Mouse (Mus musculus) forebrain, postnatal 0 days (tissue): ENCODE measurements at regions not wholly inside any gene's neighbourhood (a gene's known extent, or its start where the extent isn't known, plus 50 kb on each side); places are given as distances from the start of the nearest gene placed in this dataset.

Source experiments
- ATAC-seq: fragments of 200-750 bp; cut with Nextera tagmentation; 2 replicates; pipeline ENCODE4 v1.8.0; 2017; ENCODE audit warnings: mild to moderate bottlenecking, moderate library complexity
- DNase-seq: peaks from one replicate; pipeline ENCODE4 v3.0.0-alpha.2; 2015
- H3K27ac ChIP-seq: fragments of 300-500 bp; sonication (generic); 2 replicates; pipeline ENCODE4 v1.5.1; 2014; ENCODE audit warnings: low read depth, mild to moderate bottlenecking, antibody characterized with exemption, low read length, moderate library complexity, mixed read lengths
- H3K27me3 ChIP-seq: fragments of 300-500 bp; sonication (generic); 2 replicates; pipeline ENCODE4 v1.6.1; 2014; ENCODE audit warnings: mild to moderate bottlenecking, low read length, mixed read lengths; ENCODE audit not compliant: insufficient read depth
- H3K36me3 ChIP-seq: fragments of 300-500 bp; sonication (generic); 2 replicates; pipeline ENCODE4 v1.6.1; 2014; ENCODE audit warnings: mild to moderate bottlenecking, moderate library complexity; ENCODE audit not compliant: insufficient read depth
- H3K4me1 ChIP-seq: fragments of 300-500 bp; sonication (generic); 2 replicates; pipeline ENCODE4 v1.6.1; 2014; ENCODE audit warnings: antibody characterized with exemption; ENCODE audit not compliant: insufficient read depth
- H3K4me2 ChIP-seq: fragments of 300-500 bp; sonication (generic); 2 replicates; pipeline ENCODE4 v1.6.1; 2014; ENCODE audit warnings: low read depth, mild to moderate bottlenecking, moderate library complexity
- H3K4me3 ChIP-seq: fragments of 300-500 bp; sonication (generic); 2 replicates; pipeline ENCODE4 v1.5.1; 2014; ENCODE audit warnings: low read depth, low read length, mixed read lengths
- H3K9ac ChIP-seq: fragments of 300-500 bp; sonication (generic); 2 replicates; pipeline ENCODE4 v1.6.1; 2014; ENCODE audit warnings: mild to moderate bottlenecking
- H3K9me3 ChIP-seq: fragments of 300-500 bp; sonication (generic); 2 replicates; pipeline ENCODE4 v1.6.1; 2016; ENCODE audit warnings: low read length
- CTCF ChIP-seq: sonication (generic); IDR thresholded peaks from 2 replicates; pipeline ENCODE4 v1.5.1; 2016; ENCODE audit warnings: antibody characterized with exemption, control low read depth, low read depth
- WGBS: fragments of 180-500 bp; shearing (Covaris S2); extraction: QIAGEN DNeasy Blood & Tissue Kit; methylation state at CpG from one replicate; pipeline ENCODE4 v1.1.7; 2014; 5-methylcytosine and 5-hydroxymethylcytosine counted together

DNA sequence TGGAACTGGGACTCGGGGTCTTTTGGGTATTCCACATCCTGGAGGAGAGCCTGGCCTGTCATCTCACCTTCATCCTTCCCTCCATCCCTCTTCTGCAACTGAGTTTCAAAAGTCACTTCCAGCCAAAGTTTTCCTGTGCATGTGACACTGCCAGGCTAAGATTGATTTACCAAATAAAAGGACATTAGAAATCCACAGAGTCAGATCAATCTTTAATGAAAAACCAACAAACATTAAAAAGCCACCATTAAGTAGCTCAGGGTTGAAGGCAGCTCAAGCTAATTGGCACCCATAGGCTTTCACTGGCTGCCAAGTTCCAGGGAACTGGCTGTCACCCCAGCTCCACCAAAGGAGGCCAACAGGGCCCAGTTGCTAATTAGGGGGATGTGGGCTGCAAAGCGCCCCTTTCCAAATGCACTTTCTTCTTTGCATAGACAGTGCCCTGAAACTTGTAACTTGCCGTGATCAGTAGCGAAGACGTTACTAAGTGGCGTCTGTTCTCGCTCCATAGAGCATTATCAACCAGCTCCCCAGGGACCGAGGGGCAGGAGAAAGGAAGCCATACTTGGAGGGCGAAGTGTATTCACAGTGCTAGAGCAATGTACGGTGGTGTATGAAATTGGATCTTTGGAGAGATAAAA is 464.6 kb upstream of the Gm19410 start:
- DNase-seq (peak; percentile 73), ATAC-seq (peak; percentile 88)
- WGBS: 34% methylated on average over 10 of the region's 10 CpGs
- H3K4me2 ChIP-seq: no peak overlapping the region
- H3K27me3 ChIP-seq: no peaks in the 10 kb centered on the region
- H3K9ac ChIP-seq: no peak overlapping the region
- no peaks in the 10 kb centered on the region for H3K9me3 ChIP-seq
- H3K27ac ChIP-seq: no peak overlapping the region
- peaks cover 6% of the 10 kb centered on the region; the same call in 1 of the 2 replicates for H3K4me1 ChIP-seq
- H3K4me3 ChIP-seq: no peak overlapping the region
- no peaks in the 10 kb centered on the region for H3K36me3 ChIP-seq
- no peak for TF ChIP-seq CTCF

DNA sequence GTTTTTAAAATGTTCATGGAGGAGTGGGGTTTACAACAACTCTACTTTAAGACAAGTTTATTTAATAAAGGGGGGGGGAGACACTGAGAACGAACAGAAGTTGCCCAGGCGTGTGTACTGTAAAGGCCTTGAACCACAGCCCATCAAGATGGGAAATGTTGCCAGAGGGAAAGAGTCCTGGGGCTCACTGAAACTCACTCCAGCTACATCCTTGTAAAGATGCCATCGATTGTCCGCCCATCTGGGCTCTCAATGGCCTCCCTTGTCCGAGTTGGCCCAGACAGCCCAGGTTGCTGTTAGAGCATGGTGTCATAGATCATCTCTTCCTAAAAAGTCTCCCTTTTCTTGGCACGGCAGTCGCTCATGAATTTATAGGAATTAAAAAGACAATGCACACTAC is 462.7 kb upstream of the Gm19410 start:
- H3K9me3 ChIP-seq: no peaks in the 10 kb centered on the region
- H3K36me3 ChIP-seq: no peaks in the 10 kb centered on the region
- no peak overlapping the region for H3K27ac ChIP-seq
- no peak overlapping the region for H3K4me2 ChIP-seq
- H3K4me3 ChIP-seq: no peak overlapping the region
- 86% methylated on average over 7 of the region's 7 CpGs for WGBS
- no peaks in the 10 kb centered on the region for H3K27me3 ChIP-seq
- TF ChIP-seq CTCF: no peak
- H3K9ac ChIP-seq: no peak overlapping the region
- ATAC-seq (no peak), DNase-seq (no peak)
- peaks cover 6% of the 10 kb centered on the region; the same call in 1 of the 2 replicates for H3K4me1 ChIP-seq

DNA sequence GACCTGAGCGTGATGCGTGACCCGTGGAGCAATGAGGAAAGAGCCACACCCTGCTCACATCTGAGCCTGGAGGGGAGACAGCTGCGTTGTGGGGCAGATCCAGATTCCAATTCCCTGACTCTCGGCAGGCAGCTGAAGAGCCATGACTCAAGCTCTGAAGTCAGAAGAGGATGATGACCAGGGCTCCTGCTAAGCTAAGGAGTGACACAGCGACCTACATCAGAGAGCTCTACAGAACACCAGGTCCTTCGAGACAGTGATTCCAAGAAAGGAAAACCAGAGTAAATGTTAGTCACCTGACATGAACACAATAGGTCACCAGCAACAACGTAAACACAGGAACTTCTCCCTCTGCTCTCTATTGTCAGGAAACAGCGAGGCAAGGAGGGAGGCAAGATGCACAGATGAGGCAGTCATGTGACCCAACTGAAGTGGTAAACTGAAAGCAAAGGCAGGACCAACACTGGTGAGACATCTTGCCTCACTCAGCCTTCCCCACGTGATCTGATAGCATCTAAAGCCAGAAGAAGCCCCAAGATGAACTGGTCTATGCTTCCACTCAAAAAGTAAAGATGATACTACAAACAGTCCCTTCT is 444.2 kb upstream of the Gm19410 start:
- no peak overlapping the region for H3K27ac ChIP-seq
- H3K27me3 ChIP-seq: no peaks in the 10 kb centered on the region
- DNase-seq (no peak), ATAC-seq (no peak)
- H3K4me2 ChIP-seq: no peak overlapping the region
- no peak overlapping the region for H3K9ac ChIP-seq
- H3K9me3 ChIP-seq: no peaks in the 10 kb centered on the region
- no peak overlapping the region for H3K4me3 ChIP-seq
- no peaks in the 10 kb centered on the region for H3K4me1 ChIP-seq
- WGBS: 84% methylated on average over 10 of the region's 10 CpGs
- TF ChIP-seq CTCF: no peak
- H3K36me3 ChIP-seq: no peaks in the 10 kb centered on the region

DNA sequence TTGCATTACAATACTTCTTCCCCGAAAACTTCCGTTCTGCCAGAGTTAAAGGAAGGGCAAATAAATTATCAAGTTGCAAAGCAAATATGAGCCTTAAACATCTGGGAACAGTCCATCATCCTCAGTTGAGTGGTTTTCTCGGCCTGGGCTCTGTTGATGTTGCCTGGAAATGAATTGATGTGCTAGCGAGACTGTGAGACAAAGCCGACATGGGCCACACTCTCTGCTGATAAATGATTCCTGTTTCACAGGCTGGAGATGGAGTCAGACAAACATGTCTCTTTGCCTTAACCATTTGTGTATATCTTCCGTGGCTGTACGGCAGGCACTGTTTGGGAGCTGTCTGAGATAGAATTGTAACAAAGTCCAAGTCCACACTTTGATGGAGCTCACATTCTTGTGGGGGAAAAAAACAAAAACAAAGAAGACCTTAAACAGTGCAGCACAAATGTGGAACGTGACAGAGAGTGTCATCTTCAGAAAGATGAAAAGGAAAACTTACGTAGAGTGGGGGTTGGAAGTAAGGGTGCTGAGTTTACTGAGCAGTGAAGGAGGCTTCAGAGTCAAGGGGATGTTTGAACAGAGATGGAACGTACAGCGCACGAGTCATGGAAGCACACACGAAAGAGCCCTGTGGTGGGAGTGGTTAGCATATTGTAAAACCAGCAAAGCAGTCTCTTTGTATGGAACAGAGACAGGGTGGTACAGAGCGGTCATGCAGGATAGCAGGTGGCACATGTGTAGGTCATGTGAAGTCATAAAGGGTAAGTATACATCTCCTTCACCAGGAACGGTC is 442.2 kb upstream of the Gm19410 start:
- TF ChIP-seq CTCF: no peak
- H3K27me3 ChIP-seq: no peaks in the 10 kb centered on the region
- no peak for DNase-seq
- no peak for ATAC-seq
- H3K9me3 ChIP-seq: no peaks in the 10 kb centered on the region
- H3K4me2 ChIP-seq: no peak overlapping the region
- no peaks in the 10 kb centered on the region for H3K4me1 ChIP-seq
- no peak overlapping the region for H3K4me3 ChIP-seq
- 88% methylated on average over 15 of the region's 15 CpGs for WGBS
- H3K36me3 ChIP-seq: no peaks in the 10 kb centered on the region
- H3K27ac ChIP-seq: no peak overlapping the region
- H3K9ac ChIP-seq: no peak overlapping the region
